Mouse (Mus musculus) forebrain, embryonic 10.5 days (tissue): Measurements from ENCODE around the gene Eif4e1b. TPM values are rescaled to one million over a fixed set of nuclear protein-coding genes. Genes with fewer than 3 reads are reported as not detected.

Experiments used
- DNase-seq: peaks from one replicate; pipeline ENCODE4 v3.0.0-alpha.2; 2017; ENCODE audit warnings: low spot score; ENCODE audit errors: extremely low spot score
- H3K27ac ChIP-seq: fragments of 300-500 bp; sonication (generic); 2 replicates; pipeline ENCODE4 v1.5.1; 2016; ENCODE audit warnings: mild to moderate bottlenecking
- H3K27me3 ChIP-seq: fragments of 300-500 bp; sonication (generic); 2 replicates; pipeline ENCODE4 v1.6.1; 2016; ENCODE audit warnings: mild to moderate bottlenecking; ENCODE audit not compliant: poor library complexity, severe bottlenecking
- H3K36me3 ChIP-seq: fragments of 300-500 bp; sonication (generic); replicated peaks from 2 replicates; pipeline ENCODE4 v1.6.1; 2016; ENCODE audit warnings: mild to moderate bottlenecking, moderate library complexity
- H3K4me1 ChIP-seq: fragments of 300-500 bp; sonication (generic); 2 replicates; pipeline ENCODE4 v1.6.1; 2016
- H3K4me3 ChIP-seq: fragments of 300-500 bp; sonication (generic); 2 replicates; pipeline ENCODE4 v1.5.1; 2016; ENCODE audit warnings: mild to moderate bottlenecking, moderate library complexity
- H3K9me3 ChIP-seq: fragments of 300-500 bp; sonication (generic); 2 replicates; pipeline ENCODE4 v1.6.1; 2016; ENCODE audit warnings: mild to moderate bottlenecking, moderate library complexity
- WGBS: fragments of 180-500 bp; shearing (Covaris S2); methylation state at CpG from one replicate; pipeline ENCODE4 v1.1.7; 2016; 5-methylcytosine and 5-hydroxymethylcytosine counted together
- polyA plus RNA-seq: library from polyadenylated mRNA; unstranded; fragments of >200 nt; fragmentation: Nextera tagmentation; extraction: Ambion mirVana; gene quantifications from 2 replicates; pipeline ENCODE4 v1.2.1, GENCODE M21; 2016

Eif4e1b gene
- polyA plus RNA-seq, 1 experiment from 2014 or later, result not detected

- no peak overlapping the region for H3K27ac ChIP-seq
- H3K4me1 ChIP-seq, result peaks cover 27% of the 10 kb centered on the region
- H3K9me3 ChIP-seq, result no peaks in the 10 kb centered on the region
- WGBS, result 88% methylated on average over 4 of the region's 4 CpGs
- H3K27me3 ChIP-seq, result peaks cover 35% of the 10 kb centered on the region
- H3K4me3 ChIP-seq, result no peak overlapping the region
- H3K36me3 ChIP-seq, result no peaks in the 10 kb centered on the region
- no peak for DNase-seq
These were observed 37.3 kb downstream of the Eif4e1b start for GRCm38 (mm10) chr13:54821106-54821505.

GRCm38 (mm10) chr13:54821931-54822330 lies 38.1 kb downstream of the Eif4e1b start:
- peaks cover 27% of the 10 kb centered on the region for H3K4me1 ChIP-seq
- DNase-seq, result no peak
- peaks cover 35% of the 10 kb centered on the region for H3K27me3 ChIP-seq
- H3K36me3 ChIP-seq, result no peaks in the 10 kb centered on the region
- no peaks in the 10 kb centered on the region for H3K9me3 ChIP-seq
- H3K27ac ChIP-seq, result no peak overlapping the region
- 84% methylated on average over 2 of the region's 2 CpGs for WGBS
- H3K4me3 ChIP-seq, result no peak overlapping the region

- Histone ChIP-seq H3K36me3 (no peaks in the 10 kb centered on the region), H3K9me3 (no peaks in the 10 kb centered on the region), H3K4me1 (peaks cover 20% of the 10 kb centered on the region), H3K27me3 (peaks cover 35% of the 10 kb centered on the region), H3K4me3 (peak overlapping the region; percentile 42), H3K27ac (peak overlapping the region; percentile 7; the same call in 1 of the 2 replicates)
- DNase-seq, result peak; percentile 31
- WGBS, result 22% methylated on average over 25 of the region's 25 CpGs
These were observed 40.5 kb downstream of the Eif4e1b start for GRCm38 (mm10) chr13:54824111-54824931.

GRCm38 (mm10) chr13:54827992-54828391 lies 44.2 kb downstream of the Eif4e1b start:
- H3K27ac ChIP-seq, result no peak overlapping the region
- H3K27me3 ChIP-seq, result peaks cover 21% of the 10 kb centered on the region
- no peaks in the 10 kb centered on the region for H3K9me3 ChIP-seq
- H3K4me3 ChIP-seq, result no peak overlapping the region
- H3K36me3 ChIP-seq, result no peaks in the 10 kb centered on the region
- 58% methylated on average over 7 of the region's 7 CpGs for WGBS
- peaks cover 25% of the 10 kb centered on the region for H3K4me1 ChIP-seq
- no peak for DNase-seq

- no peak overlapping the region for H3K27ac ChIP-seq
- H3K27me3 ChIP-seq, result peaks cover 16% of the 10 kb centered on the region
- H3K4me3 ChIP-seq, result no peak overlapping the region
- peaks cover 25% of the 10 kb centered on the region for H3K4me1 ChIP-seq
- H3K9me3 ChIP-seq, result no peaks in the 10 kb centered on the region
- 67% methylated on average over 6 of the region's 6 CpGs for WGBS
- no peaks in the 10 kb centered on the region for H3K36me3 ChIP-seq
- DNase-seq, result no peak
These were observed 44.7 kb downstream of the Eif4e1b start for GRCm38 (mm10) chr13:54828508-54828907.

GRCm38 (mm10) chr13:54829450-54829849 lies 45.7 kb downstream of the Eif4e1b start:
- 4% methylated on average over 13 of the region's 13 CpGs for WGBS

GRCm38 (mm10) chr13:54836351-54837030 lies 52.7 kb downstream of the Eif4e1b start:
- peaks cover 11% of the 10 kb centered on the region for H3K27me3 ChIP-seq
- H3K27ac ChIP-seq, result no peak overlapping the region
- no peaks in the 10 kb centered on the region for H3K36me3 ChIP-seq
- WGBS, result 86% methylated on average over 14 of the region's 14 CpGs
- peaks cover 13% of the 10 kb centered on the region for H3K4me1 ChIP-seq
- H3K4me3 ChIP-seq, result no peak overlapping the region
- H3K9me3 ChIP-seq, result no peaks in the 10 kb centered on the region
- DNase-seq, result no peak

More at GRCm38 (mm10) chr13:54829450-54829849, 45.7 kb downstream of the Eif4e1b start:
- Histone ChIP-seq H3K27me3 (peaks cover 7% of the 10 kb centered on the region), H3K36me3 (no peaks in the 10 kb centered on the region), H3K4me1 (peaks cover 18% of the 10 kb centered on the region), H3K27ac (no peak overlapping the region), H3K9me3 (no peaks in the 10 kb centered on the region), H3K4me3 (peak overlapping the region; percentile 25)
- no peak for DNase-seq

GRCm38 (mm10) chr13:54837061-54837460 lies 53.3 kb downstream of the Eif4e1b start:
- Histone ChIP-seq H3K9me3 (peaks cover 4% of the 10 kb centered on the region; the same call in 1 of the 2 replicates), H3K27me3 (peaks cover 11% of the 10 kb centered on the region), H3K27ac (no peak overlapping the region; the same call in 1 of the 2 replicates), H3K4me3 (no peak overlapping the region), H3K4me1 (peaks cover 13% of the 10 kb centered on the region), H3K36me3 (no peaks in the 10 kb centered on the region)
- no peak for DNase-seq
- WGBS, result 86% methylated on average over 5 of the region's 5 CpGs

GRCm38 (mm10) chr13:54837471-54837889 lies 53.7 kb downstream of the Eif4e1b start:
- Histone ChIP-seq H3K27me3 (peaks cover 11% of the 10 kb centered on the region), H3K36me3 (no peaks in the 10 kb centered on the region), H3K4me1 (peaks cover 13% of the 10 kb centered on the region), H3K9me3 (peaks cover 8% of the 10 kb centered on the region; the same call in 1 of the 2 replicates), H3K27ac (peak overlapping the region; percentile 67; the same call in 1 of the 2 replicates), H3K4me3 (no peak overlapping the region)
- WGBS, result 34% methylated on average over 9 of the region's 9 CpGs
- DNase-seq, result no peak

Other genes starting within 250 kb of the Eif4e1b start
- gene 4833439L19Rik, start 218.6 kb upstream of the Eif4e1b start, polyA plus RNA-seq, result 201 and 202 TPM in 2 replicates
- gene Arl10, start 209.0 kb upstream of the Eif4e1b start, polyA plus RNA-seq, result 23.3 and 26.5 TPM in 2 replicates
- gene Nop16, start 193.9 kb upstream of the Eif4e1b start, polyA plus RNA-seq, result 99.8 and 111 TPM in 2 replicates
- gene Higd2a, start 193.8 kb upstream of the Eif4e1b start, polyA plus RNA-seq, result 143 and 144 TPM in 2 replicates
- 12.4 and 15.3 TPM in 2 replicates for gene Cltb, start 172.7 kb upstream of the Eif4e1b start, polyA plus RNA-seq
- gene Faf2, start 162.2 kb upstream of the Eif4e1b start, polyA plus RNA-seq, result 80.1 and 83.8 TPM in 2 replicates
- gene Rnf44, start 90.1 kb upstream of the Eif4e1b start, polyA plus RNA-seq, result 88.6 and 106 TPM in 2 replicates
- 0.04 TPM in 1 of 2 replicates, not detected in the other for gene Cdhr2, start 82.5 kb upstream of the Eif4e1b start, polyA plus RNA-seq
- 0.56 and 0.57 TPM in 2 replicates for gene Gprin1, start 34.1 kb upstream of the Eif4e1b start, polyA plus RNA-seq
- gene Sncb, start 17.4 kb upstream of the Eif4e1b start, polyA plus RNA-seq, result 1.1 and 1.8 TPM in 2 replicates
- gene Tspan17, start 5.4 kb downstream of the Eif4e1b start, polyA plus RNA-seq, result 7.9 and 9.5 TPM in 2 replicates
- 2.4 TPM in 2 replicates for gene Unc5a, start 165.4 kb downstream of the Eif4e1b start, polyA plus RNA-seq
- 0.58 TPM in 2 replicates for gene Hk3, start 237.4 kb downstream of the Eif4e1b start, polyA plus RNA-seq